Mouse (Mus musculus): ENCODE data around the gene Rgs9.
"Not testable (repeated sequence)": the region's sequence is repeated elsewhere in the genome, so short reads cannot be mapped to it uniquely, and the experiment has no call there.

The Rgs9 gene

DNA sequence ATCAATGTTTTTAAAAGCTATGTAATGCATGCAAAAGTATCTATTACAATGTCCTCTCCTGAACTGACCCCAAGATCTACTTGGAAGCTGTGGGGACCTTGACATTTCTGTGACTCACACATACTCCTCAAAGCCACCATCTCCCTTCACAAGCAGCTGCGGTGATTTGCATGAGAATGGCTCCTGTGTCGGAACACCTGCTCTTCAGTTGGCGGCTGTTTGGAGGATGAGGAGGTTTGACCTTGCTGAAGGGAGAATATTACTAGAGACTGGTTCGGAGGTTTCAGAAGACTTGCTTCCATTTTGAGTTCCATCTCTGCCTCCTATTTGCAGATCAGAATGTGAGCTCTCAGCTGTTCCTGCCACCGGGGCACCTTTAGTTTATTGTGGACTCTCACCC, 7.8 kb upstream of the Rgs9 start:
- no peak for DNase-seq (ENCODE audit: low spot score)

DNA sequence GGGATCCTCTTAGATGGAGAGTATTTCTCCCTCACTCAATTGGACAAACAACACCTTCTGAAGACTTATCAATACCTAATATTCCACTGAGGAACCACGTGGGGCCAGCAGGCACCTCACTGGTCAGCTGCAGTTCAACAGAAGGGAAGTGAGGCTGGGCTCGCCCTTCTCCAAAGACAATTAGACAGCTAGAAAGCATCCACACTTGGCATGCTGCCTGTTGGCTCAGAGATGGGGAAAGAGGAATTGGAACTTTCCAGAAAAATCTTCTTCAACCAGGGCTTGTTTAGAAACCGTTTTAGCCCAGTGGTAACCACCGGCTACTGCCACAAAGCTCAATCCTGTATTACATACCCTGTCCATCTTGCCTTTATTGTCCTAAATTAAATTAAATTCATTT, 4.4 kb upstream of the Rgs9 start:
- no peak for DNase-seq (ENCODE audit: low spot score)

DNA sequence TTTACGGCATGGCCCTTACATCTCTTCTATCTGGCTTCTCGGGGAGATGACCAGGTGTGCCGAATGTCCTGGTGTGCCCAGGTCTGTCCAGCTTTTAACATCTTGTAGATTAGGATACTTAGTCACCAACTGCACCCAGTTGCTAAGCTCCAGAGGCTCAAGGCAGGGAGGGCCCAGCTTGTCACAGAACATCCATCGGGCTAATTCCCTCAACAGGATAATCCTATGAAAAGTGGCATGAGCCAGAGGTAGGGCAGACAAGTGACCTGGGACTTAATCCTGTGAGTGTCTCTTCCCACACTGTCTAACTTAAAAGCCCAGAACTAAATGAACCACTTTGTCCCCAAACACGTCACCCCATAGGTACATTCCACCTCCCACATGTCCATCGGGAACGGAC, 898 bp downstream of the Rgs9 start:
- no peak for DNase-seq (ENCODE audit: low spot score)

DNA sequence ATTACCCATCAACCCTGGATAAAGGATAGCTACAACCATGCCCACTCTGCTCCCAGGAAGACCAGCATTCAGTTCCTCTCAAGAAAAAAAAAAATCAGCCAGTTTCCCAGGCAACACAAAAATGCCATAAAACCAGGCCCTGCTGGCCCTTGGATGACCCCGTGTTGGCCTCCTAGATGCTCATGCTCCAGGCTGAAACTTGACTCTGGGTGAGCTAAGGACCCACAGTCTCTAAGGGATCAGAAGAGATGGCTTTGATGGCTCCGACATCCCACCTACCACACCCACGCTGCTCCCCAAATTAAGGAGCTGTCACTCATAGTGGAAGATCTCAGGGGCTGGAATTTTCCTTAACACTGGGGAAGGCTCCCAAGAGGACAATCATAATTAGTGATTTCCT, 5.9 kb downstream of the Rgs9 start:
- peak; percentile 72 for DNase-seq (ENCODE audit: low spot score)

DNA sequence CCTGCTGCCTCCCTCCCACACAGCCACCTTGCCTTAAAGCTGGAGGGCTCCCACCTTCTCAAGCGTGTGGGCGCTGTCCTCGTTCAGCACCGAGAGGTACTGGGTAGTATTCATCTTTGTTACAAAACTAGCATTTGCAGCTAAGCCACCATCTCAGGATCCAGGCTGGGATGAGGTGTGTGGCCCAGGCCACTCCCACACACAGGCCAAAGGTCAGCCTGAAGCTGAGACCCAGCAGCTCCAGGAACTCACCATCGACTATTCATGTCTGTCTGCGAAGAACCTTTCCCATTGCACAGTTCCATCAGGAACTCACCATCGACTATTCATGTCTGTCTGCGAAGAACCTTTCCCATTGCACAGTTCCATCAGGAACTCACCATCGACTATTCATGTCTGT, 8.6 kb downstream of the Rgs9 start:
- DNase-seq (ENCODE audit: low spot score) = not testable (repeated sequence)

DNA sequence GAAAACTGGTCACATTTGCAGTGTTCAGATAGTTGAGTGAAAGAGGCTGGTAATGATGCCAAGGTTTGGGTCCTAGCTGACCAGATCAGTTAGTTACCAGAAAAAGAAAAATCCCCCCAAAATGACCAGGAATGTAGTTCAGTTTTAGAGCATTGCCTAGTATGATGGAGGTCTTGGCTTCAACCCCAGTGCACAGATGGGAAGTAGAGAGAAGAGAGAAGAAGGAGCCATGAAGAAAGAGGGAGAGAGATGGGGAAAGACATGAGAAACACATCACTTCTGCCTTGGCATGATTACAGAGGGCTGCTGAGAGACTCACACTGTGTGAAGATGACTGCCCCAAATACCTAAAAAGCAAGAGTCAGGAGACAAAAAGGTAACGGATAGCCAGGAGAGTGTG, 13.1 kb downstream of the Rgs9 start:
- no peak for DNase-seq (ENCODE audit: low spot score)

DNA sequence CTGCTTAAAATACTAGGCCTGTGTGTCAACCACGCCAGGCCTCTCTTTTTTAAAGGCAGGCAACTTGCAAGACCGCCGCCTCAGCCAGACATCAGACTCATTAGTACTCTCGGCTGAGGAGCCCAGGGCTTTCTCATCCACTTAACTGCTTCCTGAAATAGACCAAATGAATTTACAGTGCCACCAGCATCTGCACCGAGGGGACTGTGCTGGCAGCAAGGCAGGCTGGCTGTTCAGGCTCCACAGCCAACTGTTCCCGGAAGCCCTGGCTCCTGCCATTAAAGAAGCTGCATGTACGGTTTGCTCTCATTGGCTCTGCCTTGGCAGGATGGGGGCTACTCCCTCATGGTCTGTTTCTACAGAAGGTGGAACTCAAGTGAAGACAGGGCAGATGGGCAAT, 19.7 kb downstream of the Rgs9 start:
- no peak for DNase-seq (ENCODE audit: low spot score)

DNA sequence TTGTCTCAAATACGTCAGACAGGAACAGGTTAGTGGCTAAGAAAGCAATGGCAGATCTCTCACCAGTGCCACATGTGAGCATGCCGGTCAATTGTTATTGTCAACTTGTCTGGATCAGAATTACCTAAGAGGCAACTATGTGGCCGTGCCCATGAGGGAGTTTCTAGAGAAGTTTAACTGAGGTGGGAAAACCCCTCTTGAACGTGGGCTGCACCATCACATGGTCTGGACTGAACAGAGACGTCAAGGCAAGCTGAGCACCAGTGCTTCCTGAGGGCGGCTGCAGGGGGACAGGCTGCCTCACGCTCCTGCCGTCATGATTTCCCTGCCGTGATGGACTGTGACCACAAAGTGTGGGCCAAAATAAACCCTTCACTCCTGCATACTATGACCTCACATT, 26.5 kb downstream of the Rgs9 start:
- DNase-seq (ENCODE audit: low spot score) = no peak

DNA sequence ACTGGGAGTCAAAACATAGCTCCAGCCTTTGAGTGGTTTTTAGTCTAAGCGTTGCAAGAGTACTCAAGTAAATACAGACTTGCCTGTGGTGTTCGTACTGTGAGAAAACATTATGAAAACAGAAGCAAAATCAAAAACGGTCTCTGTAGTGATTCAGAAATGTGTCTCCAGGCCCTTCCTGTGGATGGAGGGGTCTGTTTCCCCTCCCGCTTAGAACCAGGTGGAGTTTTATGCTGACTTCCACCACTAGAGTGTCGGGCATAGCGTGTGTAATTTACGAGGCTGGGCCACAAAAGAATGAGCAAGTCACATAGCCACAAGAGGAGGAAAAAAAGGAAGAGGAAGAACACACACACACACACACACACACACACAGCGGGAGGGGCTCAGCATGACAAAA, 27.6 kb downstream of the Rgs9 start:
- peak; percentile 10 for DNase-seq (ENCODE audit: low spot score)

DNA sequence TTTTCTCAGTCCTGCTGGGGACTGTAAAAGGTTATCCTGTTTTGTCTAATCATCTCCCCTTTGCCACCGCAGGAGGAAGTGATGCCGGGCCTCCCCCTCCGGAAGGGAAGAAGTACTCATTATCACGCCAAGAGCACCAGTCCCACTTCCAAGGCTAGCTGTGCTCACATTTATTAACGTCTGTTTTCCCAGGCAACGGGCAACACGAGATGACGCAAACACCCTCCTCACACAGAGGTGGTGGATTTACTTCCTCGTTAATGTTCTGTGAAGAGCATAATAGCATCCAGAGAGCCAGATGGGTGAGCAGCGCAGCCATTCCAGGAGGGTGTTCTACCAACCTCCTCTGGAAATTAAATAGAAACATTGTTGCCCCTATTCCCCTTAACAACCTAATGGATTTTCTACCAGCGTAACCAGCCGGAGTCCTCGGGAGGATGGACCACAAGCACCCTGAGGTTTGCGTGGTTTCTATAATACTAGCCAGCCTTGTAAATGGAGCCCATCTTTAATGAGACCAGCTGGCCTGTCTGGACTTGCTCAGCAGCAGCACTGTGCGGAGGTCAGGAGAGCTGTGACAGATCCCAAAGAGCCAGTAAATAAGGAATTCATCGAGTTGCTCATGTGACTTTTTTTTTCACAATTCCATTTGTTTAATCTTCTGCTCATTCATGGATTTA, 28.1 kb downstream of the Rgs9 start:
- peak; percentile 31 for DNase-seq (ENCODE audit: low spot score)

DNA sequence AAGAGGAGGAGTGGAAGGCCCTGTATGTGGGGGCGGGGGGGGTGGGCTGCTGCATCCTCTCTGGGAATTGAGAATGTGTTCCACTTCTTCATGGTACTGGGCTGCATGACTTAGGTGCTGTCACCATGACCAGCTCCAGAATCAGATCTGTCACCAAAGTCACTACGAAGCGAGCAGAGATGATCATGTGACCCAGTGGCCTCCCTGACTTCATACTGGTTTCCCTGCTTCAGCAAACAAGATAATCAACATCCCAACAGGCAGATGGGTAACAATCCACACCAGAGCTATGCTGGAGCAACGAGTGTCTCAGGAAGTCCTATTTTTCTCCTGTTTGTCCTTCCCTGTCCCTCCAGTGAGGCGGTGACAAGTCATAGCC, 28.7 kb downstream of the Rgs9 start:
- no peak for DNase-seq (ENCODE audit: low spot score)

DNA sequence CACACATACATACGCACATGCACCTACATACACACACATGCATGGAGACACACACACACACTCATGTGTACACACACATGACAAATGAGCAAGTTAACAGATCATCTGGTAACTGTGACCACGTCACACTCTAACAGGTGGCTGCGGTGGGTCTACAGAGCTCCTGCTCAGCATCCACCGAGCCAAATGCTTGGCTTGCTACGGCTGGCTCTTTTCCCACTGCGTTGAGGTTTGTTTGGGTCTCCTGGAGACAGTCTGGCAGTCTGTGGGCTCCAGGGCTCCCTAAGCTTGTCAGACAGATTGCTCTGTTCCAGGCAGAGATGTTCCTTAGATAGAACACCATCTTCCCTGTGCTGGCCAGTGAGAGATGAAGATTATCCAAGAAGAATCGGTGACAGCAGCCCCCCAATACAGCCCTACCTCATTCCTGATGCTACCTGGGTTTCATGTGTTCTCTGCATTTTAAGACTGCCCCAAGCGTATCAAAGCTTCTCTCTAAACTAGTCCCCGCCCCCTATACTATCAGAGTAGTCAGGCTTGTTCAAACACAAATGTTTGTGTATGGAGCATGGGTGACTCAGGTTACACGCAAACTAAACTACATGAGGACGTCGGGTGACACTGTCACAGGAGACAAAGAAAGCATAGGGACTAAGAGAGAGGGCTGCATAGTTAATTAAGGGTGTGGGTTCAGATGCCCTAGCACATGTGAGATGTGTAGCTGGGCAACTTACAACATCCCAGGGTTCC, 31.6 kb downstream of the Rgs9 start:
- DNase-seq (ENCODE audit: low spot score) = no peak

DNA sequence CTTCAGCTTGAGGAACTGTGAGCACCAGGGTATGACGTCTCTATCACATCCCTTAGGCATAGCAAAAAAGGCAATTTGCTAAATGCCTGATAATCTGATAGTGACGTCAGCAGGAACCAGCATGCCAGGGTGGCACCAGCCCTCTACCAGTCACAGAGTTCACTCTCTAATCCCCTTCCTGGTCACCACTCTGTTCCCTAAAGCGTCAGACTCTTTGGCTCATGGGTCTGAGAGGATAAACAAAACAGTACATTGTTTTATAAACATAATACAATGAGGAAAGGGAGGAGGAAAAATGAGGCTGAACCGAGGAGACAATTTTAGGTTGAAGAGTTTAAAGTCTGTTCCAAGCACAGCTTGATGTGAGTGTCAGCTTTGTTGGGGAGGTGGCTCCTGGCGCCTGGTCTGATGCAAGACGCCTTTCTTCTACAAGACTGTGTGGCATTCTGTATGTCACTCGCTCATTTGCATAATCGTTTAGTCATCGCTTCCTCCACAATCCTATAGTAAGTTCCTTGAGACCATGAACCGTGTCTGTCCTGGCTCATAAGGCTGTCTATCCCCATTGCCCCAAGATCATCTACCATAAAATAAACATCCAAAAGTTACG, 33.7 kb downstream of the Rgs9 start:
- no peak for DNase-seq (ENCODE audit: low spot score)

DNA sequence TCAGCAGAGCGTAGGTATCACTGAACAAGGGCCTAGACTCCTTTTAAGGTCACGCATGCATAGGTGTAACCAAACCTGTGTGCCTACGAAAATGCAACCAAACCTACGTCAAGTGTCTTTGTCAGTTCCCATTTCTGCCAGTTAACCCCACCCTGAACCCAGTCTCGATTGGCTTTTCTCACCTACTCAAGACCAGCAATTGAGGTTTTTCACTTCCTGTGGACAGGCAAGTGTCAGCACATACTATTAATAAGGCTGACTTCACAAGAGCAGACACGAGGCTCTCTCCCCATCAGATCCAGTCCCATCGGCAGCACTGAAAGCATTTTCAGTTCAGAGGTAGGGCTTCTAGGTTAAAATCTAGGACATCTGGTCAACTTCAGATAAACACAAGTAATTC, 37.4 kb downstream of the Rgs9 start:
- no peak for DNase-seq (ENCODE audit: low spot score)

DNA sequence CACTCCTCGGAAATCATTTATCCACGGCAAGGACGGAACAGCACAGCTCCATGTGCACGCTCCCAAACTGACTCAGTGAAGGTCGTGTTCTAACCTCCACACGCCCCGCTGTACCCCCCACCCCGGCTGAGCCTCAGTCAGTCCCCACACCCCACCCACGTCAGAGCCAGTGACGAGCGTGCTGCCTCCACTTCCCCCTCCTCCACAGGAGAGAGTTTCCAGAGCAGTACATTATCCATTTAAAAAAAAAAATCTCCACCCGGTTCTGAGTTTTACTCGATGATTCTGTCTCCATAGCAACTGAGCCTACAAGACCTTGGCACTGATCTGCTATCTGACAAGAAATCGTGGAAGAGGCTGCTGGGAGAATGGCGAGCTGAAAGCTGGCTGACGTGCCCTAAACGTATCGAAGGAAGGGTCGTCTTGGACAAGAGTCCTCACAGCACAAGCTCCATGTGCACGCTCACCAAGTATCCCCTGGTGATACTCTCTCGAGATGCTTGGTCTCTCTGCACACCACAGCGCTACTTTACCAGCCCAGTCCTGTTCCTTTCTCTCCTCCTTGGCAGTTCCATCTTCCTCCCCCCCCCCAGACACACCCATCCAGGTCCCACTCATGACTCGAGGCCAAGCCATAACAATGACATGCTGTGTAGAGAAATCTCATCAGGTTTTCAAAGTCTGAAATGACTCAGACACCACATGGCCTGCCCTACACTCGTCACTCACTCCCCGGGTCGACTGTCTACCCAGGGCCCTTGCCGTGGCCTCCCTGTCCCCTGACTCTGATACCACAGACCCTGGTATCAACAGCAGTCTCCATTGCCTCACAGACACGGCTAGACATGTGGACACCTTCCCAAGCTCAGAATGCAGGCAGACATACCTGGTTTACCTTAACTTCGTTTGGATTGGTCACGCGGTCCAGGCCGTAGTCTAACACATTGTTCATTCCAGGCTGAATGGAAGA, 38.7 kb downstream of the Rgs9 start:
- no peak for DNase-seq (ENCODE audit: low spot score)

DNA sequence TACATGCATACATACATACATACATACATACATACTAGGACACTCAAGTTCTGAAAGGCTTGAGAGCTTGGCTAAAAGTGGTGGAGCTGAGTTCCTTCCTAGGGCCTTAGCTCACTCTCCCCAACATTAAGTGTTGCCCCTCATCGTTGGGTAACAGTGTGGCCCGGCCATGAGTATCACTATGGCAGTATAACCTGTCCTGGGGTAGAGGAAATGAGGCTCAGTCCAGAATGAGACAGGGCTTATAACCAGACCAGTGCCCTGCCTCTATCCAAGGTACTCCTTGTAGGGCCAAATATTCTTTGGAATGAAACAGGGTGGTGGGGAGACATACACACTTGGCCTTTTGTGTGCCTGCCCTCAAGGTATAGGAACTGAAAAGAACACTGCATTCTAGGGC, 40.1 kb downstream of the Rgs9 start:
- DNase-seq (ENCODE audit: low spot score) = no peak

DNA sequence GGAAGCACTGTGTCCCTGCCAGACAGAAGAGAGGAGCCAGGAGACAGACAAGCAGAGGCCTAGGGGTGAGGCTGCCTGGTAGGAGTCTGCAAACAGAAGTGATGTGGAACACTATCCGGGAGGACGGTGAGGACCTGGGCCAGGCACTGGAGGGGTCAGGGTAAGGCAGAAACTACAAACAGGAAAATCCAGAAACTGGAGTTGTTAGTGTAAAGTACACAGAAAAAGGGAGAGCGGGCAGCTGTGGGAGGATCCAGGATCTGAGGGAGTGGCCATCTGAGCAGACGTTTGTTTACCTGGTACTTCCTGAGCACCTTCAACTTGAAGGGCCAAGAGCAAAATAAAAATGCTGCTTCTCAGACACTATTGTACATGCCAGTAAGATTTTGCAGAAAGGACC, 42.9 kb downstream of the Rgs9 start:
- no peak for DNase-seq (ENCODE audit: low spot score)

DNA sequence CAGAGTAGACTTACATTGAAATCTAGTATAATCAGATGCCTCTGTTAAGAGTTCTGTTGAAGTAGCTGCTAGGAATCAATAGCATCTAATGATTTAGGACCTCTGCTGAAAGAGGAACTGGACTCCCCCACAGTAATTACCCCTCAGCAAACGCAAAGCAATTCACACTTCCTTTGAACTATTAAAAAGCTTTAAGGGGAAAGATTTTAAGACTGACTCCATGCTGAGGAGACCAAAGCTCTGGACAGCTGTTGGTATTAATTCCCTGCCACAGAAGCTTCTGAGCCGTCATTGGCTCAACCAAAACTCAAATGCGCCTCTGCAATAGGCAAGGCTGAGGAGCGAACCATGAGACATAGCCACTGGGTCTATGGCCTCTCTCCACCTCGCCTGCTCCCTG, 45.4 kb downstream of the Rgs9 start:
- no peak for DNase-seq (ENCODE audit: low spot score)

DNA sequence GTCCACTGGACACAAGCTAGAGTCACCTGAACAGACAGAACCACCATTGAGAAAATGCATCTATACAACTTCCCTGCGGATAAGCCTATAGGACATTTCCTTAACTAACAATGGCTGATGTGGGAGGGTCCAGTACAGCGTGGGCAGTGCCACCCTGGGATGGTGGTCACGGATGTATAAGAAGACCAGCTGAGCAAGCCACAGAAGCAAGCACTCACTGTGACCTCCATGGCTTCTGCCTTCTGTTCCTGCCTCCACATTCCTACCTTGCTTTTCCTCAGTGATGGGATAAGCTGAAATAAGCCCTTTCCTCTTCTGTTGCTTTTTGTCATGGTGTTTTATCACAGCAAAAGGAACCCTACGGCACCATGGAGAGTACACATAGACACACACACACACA, 47.4 kb downstream of the Rgs9 start:
- no peak for DNase-seq (ENCODE audit: low spot score)

DNA sequence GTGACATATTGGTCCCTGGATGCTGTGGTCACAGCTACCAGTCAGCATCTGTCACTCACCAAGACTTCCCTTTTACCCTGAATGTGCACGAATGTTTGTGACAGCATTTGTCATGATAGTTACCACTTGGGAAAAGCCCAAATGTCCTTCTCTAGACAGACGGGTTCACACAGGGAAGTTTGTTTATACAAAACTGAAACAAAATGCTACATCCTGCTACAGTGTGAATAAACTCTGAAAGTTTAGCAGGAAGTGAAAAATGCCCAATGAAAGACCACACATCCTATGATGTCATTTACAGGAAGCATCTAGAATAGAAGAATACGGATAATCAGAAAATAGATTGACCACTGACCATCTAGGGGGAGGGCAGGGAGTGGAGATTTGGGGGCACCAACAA, 51.0 kb downstream of the Rgs9 start:
- no peak for DNase-seq (ENCODE audit: low spot score)

DNA sequence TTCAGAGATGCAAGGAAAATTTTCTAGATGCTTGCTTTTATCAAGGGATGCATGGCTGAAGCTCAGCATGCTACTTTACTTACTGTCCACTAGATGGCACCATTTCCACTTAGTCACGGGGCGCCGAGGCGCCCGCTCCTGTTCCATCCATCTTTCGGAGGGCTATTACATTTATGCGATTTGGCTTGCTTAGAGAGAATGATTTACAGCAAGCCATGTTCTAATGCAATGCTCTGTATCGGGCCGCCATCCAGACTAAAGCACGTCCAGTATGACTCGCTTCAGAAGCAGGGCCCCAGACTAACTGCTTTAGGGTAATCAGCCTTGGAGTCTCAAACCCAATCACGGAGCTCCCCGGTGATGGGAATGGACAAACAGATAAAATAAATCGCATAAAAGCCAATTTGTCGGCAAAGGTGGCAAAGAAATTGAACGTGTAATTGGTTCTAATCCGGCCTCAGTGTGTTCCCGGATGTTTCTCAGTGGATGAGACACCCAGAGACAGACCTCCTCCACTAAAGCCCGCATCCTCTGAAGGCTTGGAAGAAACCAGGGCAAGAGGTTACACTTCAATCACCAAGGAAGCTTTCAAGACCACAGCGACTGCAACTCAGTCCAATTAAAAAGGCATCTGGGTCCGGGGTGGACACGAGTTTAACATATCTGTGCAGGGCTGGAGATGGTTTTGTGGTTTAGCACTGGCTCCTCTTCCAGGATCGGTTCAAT, 53.1 kb downstream of the Rgs9 start:
- peak; percentile 86 for DNase-seq (ENCODE audit: low spot score)

DNA sequence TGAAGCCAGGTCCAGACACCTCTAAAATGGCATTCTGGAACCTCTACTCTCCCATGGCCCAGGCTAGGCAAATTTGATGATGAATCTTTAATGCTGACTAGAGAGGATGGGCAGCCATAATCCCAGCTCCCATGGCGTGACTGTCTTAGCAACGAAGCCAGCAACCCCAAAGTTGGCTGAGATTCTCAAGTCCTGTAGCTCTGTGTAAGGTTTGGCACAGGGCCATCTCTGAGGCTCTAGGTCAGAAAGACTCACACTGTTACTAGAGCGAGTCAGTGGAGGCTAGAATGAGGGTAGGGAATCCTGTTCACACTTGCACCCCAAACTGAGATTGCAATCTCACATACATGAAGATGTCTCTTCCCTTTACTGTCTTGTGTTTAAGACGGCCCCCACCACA, 57.8 kb downstream of the Rgs9 start:
- no peak for DNase-seq (ENCODE audit: low spot score)

Data from embryo, embryonic 10.5 days (tissue).